Mouse (Mus musculus) liver, embryonic 11.5 days (tissue): ENCODE measurements around the gene Slco3a1. TPM values are rescaled to one million over a fixed set of nuclear protein-coding genes. Genes with fewer than 3 reads are reported as not detected.

Source experiments
- ATAC-seq: fragments of 200-750 bp; cut with Nextera tagmentation; replicated peaks from 2 replicates; pipeline ENCODE4 v1.8.0; 2017; ENCODE audit warnings: moderate number of reproducible peaks, mild to moderate bottlenecking, moderate TSS enrichment, moderate library complexity; ENCODE audit not compliant: low FRiP score
- DNase-seq: peaks from one replicate; pipeline ENCODE4 v3.0.0-alpha.2; 2017; ENCODE audit warnings: low spot score
- H3K27ac ChIP-seq: fragments of 300-500 bp; sonication (generic); 2 replicates; pipeline ENCODE4 v1.5.1; 2014; ENCODE audit warnings: mild to moderate bottlenecking, low read depth, low read length, control low read depth
- H3K27me3 ChIP-seq: fragments of 300-500 bp; sonication (generic); replicated peaks from 2 replicates; pipeline ENCODE4 v1.6.1; 2014; ENCODE audit warnings: low read length, mixed read lengths; ENCODE audit not compliant: control insufficient read depth, insufficient read depth
- H3K36me3 ChIP-seq: fragments of 300-500 bp; sonication (generic); 2 replicates; pipeline ENCODE4 v1.6.1; 2014; ENCODE audit warnings: mild to moderate bottlenecking, low read length, moderate library complexity, mixed read lengths; ENCODE audit not compliant: control insufficient read depth, insufficient read depth
- H3K4me1 ChIP-seq: fragments of 300-500 bp; sonication (generic); replicated peaks from 2 replicates; pipeline ENCODE4 v1.6.1; 2014; ENCODE audit warnings: low read length, mixed read lengths; ENCODE audit not compliant: control insufficient read depth, insufficient read depth
- H3K4me2 ChIP-seq: fragments of 300-500 bp; sonication (generic); 2 replicates; pipeline ENCODE4 v1.6.1; 2014; ENCODE audit warnings: mild to moderate bottlenecking, control low read depth, moderate library complexity
- H3K4me3 ChIP-seq: fragments of 300-500 bp; sonication (generic); 2 replicates; pipeline ENCODE4 v1.5.1; 2014; ENCODE audit warnings: low read depth, low read length, control low read depth
- H3K9ac ChIP-seq: fragments of 300-500 bp; sonication (generic); 2 replicates; pipeline ENCODE4 v1.6.1; 2014; ENCODE audit warnings: low read depth, low read length, control low read depth
- H3K9me3 ChIP-seq: fragments of 300-500 bp; sonication (generic); 2 replicates; pipeline ENCODE4 v1.6.1; 2016; ENCODE audit warnings: low read length, inconsistent platforms, mixed read lengths; ENCODE audit not compliant: control insufficient read depth
- WGBS: fragments of 180-500 bp; shearing (Covaris S2); extraction: QIAGEN DNeasy Blood & Tissue Kit; methylation state at CpG from one replicate; pipeline ENCODE4 v1.1.7; 2014; 5-methylcytosine and 5-hydroxymethylcytosine counted together
- microRNA-seq: library from miRNA; unstranded; fragments of <30 nt; microRNA quantifications from one replicate; pipeline ENCODE4, GENCODE M21; 2017; ENCODE audit warnings: borderline number of aligned reads
- polyA plus RNA-seq: library from polyadenylated mRNA; unstranded; fragments of >200 nt; fragmentation: Nextera tagmentation; extraction: Ambion mirVana; gene quantifications from 2 replicates; pipeline ENCODE4 v1.2.1, GENCODE M21; 2014

Slco3a1 gene
- polyA plus RNA-seq, 1 experiment from 2014 or later = 2.7 TPM

GRCm38 (mm10) chr7:74256291-74256690 lies 298.3 kb downstream of the Slco3a1 start:
- ATAC-seq = no peak
- Histone ChIP-seq H3K4me1 (no peaks in the 10 kb centered on the region), H3K27ac (no peak overlapping the region), H3K27me3 (no peaks in the 10 kb centered on the region), H3K36me3 (no peaks in the 10 kb centered on the region), H3K4me2 (no peak overlapping the region), H3K9ac (no peak overlapping the region), H3K9me3 (no peaks in the 10 kb centered on the region), H3K4me3 (no peak overlapping the region)
- DNase-seq = no peak
- WGBS = 78% methylated on average over 3 of the region's 3 CpGs

GRCm38 (mm10) chr7:74252066-74252465 lies 302.5 kb downstream of the Slco3a1 start:
- Histone ChIP-seq H3K4me3 (no peak overlapping the region), H3K27ac (no peak overlapping the region), H3K4me2 (no peak overlapping the region), H3K9me3 (no peaks in the 10 kb centered on the region), H3K27me3 (no peaks in the 10 kb centered on the region), H3K9ac (no peak overlapping the region), H3K4me1 (no peaks in the 10 kb centered on the region), H3K36me3 (no peaks in the 10 kb centered on the region)
- DNase-seq = no peak
- ATAC-seq = no peak
- 82% methylated on average over 2 of the region's 2 CpGs for WGBS

- Histone ChIP-seq H3K27ac (no peak overlapping the region), H3K4me1 (no peaks in the 10 kb centered on the region), H3K27me3 (no peaks in the 10 kb centered on the region), H3K4me2 (no peak overlapping the region), H3K4me3 (no peak overlapping the region), H3K9ac (no peak overlapping the region), H3K36me3 (no peaks in the 10 kb centered on the region), H3K9me3 (no peaks in the 10 kb centered on the region)
- ATAC-seq (no peak), DNase-seq (no peak)
- WGBS = 70% methylated on average over 3 of the region's 3 CpGs
Observed at GRCm38 (mm10) chr7:74241236-74241635, 313.3 kb downstream of the Slco3a1 start.

- Histone ChIP-seq H3K27ac (no peak overlapping the region), H3K27me3 (no peaks in the 10 kb centered on the region), H3K4me3 (no peak overlapping the region), H3K4me2 (no peak overlapping the region), H3K4me1 (no peaks in the 10 kb centered on the region), H3K9me3 (no peaks in the 10 kb centered on the region), H3K36me3 (no peaks in the 10 kb centered on the region), H3K9ac (no peak overlapping the region)
- DNase-seq (no peak), ATAC-seq (no peak)
- WGBS = 73% methylated on average over 4 of the region's 4 CpGs
Observed at GRCm38 (mm10) chr7:74240459-74241172, 314.0 kb downstream of the Slco3a1 start.

Small RNAs within 50 kb of the gene (microRNA-seq; reads per million reads assigned to microRNA genes)
- gene Gm27459 = not detected
